Mouse (Mus musculus): ENCODE measurements around the gene Igfbp7. TPM values are rescaled to one million over a fixed set of nuclear protein-coding genes. Genes with fewer than 3 reads are reported as not detected.

Igfbp7 gene
- not detected for polyA plus RNA-seq (2017; shearing (Covaris generic))

DNA sequence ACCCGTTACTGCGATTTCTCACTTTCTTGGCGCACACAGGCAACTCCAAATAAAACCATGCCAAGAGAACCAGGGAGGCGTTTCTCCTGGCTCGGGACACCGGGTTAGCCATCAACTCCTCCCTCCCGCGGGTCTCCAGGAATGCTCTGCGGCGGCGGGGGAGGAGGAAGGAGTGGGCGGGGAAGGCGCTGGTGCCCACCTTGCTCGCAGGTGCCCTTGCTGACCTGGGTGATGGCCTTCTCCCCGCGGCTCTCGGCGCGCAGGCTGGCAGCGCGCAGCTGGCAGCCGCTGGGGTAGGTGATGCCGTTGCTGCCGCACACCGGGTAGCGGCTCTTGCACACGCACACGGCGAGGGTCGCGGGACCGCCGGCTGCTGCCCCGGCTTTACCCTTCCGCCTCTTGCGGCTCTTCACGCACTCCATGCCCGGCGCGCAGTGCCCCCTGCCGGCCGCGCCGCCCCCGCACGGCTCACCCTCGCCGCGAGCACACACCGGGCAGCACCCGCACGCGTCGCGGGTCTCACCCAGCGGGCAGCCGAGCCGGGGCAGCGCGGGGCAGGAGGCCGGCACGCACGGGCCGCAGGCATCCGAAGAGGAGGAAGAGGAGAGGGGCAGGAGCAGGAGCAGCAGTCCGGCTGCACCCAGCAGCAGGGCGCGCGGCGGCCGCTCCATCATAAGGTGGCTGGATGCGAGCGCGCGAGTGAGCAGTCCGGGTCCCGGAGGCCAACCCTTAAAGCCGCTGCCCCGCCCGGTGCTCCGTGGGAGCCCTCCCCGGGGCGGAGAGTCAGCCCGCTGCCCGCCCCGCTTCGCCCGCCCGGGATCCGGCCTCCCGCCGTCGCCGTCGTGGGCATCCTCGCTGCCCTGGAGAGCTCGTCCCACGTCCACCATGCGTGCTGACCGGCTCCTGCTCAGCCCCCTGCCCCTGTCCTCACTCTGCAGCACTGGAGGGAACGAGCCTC, at the start of gene Igfbp7:
TSS of gene Igfbp7 (minus strand) at position 701 of the 958 bp plus-strand sequence.

DNA sequence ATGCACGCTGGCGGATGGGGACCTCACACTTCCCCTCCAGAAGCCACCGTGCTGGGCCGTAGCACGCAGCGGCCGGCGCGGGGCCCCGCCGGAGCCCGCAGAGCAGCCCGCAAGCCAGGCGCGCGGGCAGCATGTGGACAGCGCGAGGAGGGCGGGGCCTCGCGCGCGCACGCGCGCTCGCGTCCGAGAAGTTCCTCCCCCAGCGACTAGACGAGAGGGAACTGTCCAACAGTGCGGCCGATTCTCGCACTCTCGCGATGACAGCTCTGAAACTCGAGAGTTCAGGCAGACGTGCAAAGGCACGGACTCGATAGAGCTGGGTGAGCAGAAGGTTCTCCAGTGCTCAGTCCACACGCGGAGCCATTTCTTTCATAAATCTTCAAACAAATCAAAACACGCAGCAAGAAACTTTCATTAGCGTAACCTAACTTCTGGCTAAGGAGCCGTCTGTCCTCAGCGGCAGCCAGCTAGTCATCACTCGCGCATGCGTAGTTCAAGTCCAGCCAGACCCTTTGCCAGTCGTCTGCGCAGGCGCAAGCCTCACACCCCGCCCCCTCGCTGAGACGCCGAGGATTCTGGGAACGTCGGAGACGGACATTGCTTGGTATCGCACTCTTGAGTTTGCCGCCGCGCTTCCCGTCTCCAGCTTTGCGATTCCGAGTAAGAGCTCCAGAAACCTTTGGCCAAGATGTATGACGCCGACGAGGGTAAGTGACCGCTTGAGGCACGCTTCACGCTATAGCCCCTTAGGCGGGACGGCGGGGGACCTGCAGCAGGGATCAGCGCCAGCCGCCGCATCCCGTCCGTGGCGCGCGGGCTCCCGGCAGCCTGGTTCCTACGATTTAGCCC, 97.7 kb downstream of the Igfbp7 start, which contains the start of the genes Noa1 and Polr2b:
TSS of gene Noa1 (minus strand) at position 161 of the 849 bp plus-strand sequence.
TSS of gene Polr2b (plus strand) at position 224 of the 849 bp plus-strand sequence.

Other genes starting within 250 kb of the Igfbp7 start
- gene Spink2, start 196.6 kb downstream of the Igfbp7 start, polyA plus RNA-seq (2017; shearing (Covaris generic)) = not detected
- gene Rest, start 142.6 kb downstream of the Igfbp7 start, polyA plus RNA-seq (2017; shearing (Covaris generic)) = 13.2 TPM
- 6.2 TPM for gene Noa1, start 98.0 kb downstream of the Igfbp7 start, polyA plus RNA-seq (2017; shearing (Covaris generic))
- 86.7 TPM for gene Polr2b, start 97.9 kb downstream of the Igfbp7 start, polyA plus RNA-seq (2017; shearing (Covaris generic))

Measured in CD4-positive, CD25-positive, alpha-beta regulatory T cell, adult 9 weeks (primary cell).